Mouse (Mus musculus): ENCODE results near the gene Ccm2l. TPM values are rescaled to one million over a fixed set of nuclear protein-coding genes. Genes with fewer than 3 reads are reported as not detected.

The Ccm2l gene
- polyA plus RNA-seq (2012; rRNA removed), result 12.2 and 16.4 TPM in 2 replicates

GRCm38 (mm10) chr2:153065747-153066508 lies at the start of gene Ccm2l:
Ccm2l (plus strand) TSS chr2:153065955.
- DNase-seq (ENCODE audit: extremely low spot score in 1 of 2, low spot score in 1 of 2), result no peak

GRCm38 (mm10) chr2:153016786-153017185 lies 49.0 kb upstream of the Ccm2l start:
- no peak for DNase-seq (ENCODE audit: extremely low spot score in 1 of 2, low spot score in 1 of 2)

GRCm38 (mm10) chr2:153019355-153019754 lies 46.4 kb upstream of the Ccm2l start:
- DNase-seq (ENCODE audit: extremely low spot score in 1 of 2, low spot score in 1 of 2), result no peak

- no peak for DNase-seq (ENCODE audit: extremely low spot score in 1 of 2, low spot score in 1 of 2)
Observed at GRCm38 (mm10) chr2:153021163-153021562, 44.6 kb upstream of the Ccm2l start.

GRCm38 (mm10) chr2:153022855-153023254 lies 42.9 kb upstream of the Ccm2l start:
- peak in 1 of 2 experiments; percentile 43 for DNase-seq (ENCODE audit: extremely low spot score in 1 of 2, low spot score in 1 of 2)

GRCm38 (mm10) chr2:153026052-153026451 lies 39.7 kb upstream of the Ccm2l start:
- no peak for DNase-seq (ENCODE audit: extremely low spot score in 1 of 2, low spot score in 1 of 2)

- DNase-seq (ENCODE audit: extremely low spot score in 1 of 2, low spot score in 1 of 2), result no peak
Observed at GRCm38 (mm10) chr2:153027501-153027900, 38.3 kb upstream of the Ccm2l start.

GRCm38 (mm10) chr2:153030422-153030821 lies 35.3 kb upstream of the Ccm2l start:
- DNase-seq (ENCODE audit: extremely low spot score in 1 of 2, low spot score in 1 of 2), result no peak

GRCm38 (mm10) chr2:153031126-153032082 lies 34.4 kb upstream of the Ccm2l start, which contains the start of gene Xkr7:
Xkr7 (plus strand) TSS chr2:153031852.
- DNase-seq (ENCODE audit: extremely low spot score in 1 of 2, low spot score in 1 of 2), result peak in 1 of 2 experiments; percentile 29

GRCm38 (mm10) chr2:153032083-153032842 lies 33.5 kb upstream of the Ccm2l start:
- peak in 1 of 2 experiments; percentile 56 for DNase-seq (ENCODE audit: extremely low spot score in 1 of 2, low spot score in 1 of 2)

GRCm38 (mm10) chr2:153032973-153033372 lies 32.8 kb upstream of the Ccm2l start:
- no peak for DNase-seq (ENCODE audit: extremely low spot score in 1 of 2, low spot score in 1 of 2)

- no peak for DNase-seq (ENCODE audit: extremely low spot score in 1 of 2, low spot score in 1 of 2)
Observed at GRCm38 (mm10) chr2:153033545-153034230, 32.1 kb upstream of the Ccm2l start.

GRCm38 (mm10) chr2:153036690-153037089 lies 29.1 kb upstream of the Ccm2l start:
- DNase-seq (ENCODE audit: extremely low spot score in 1 of 2, low spot score in 1 of 2), result no peak

- DNase-seq (ENCODE audit: extremely low spot score in 1 of 2, low spot score in 1 of 2), result peak in 1 of 2 experiments; percentile 50
Observed at GRCm38 (mm10) chr2:153043886-153044285, 21.9 kb upstream of the Ccm2l start.

- DNase-seq (ENCODE audit: extremely low spot score in 1 of 2, low spot score in 1 of 2), result peak; percentile 63 to 81
Observed at GRCm38 (mm10) chr2:153045884-153046299, 19.9 kb upstream of the Ccm2l start.

- peak; percentile 39 to 85 for DNase-seq (ENCODE audit: extremely low spot score in 1 of 2, low spot score in 1 of 2)
Observed at GRCm38 (mm10) chr2:153047828-153048465, 17.8 kb upstream of the Ccm2l start.

GRCm38 (mm10) chr2:153049288-153049996 lies 16.3 kb upstream of the Ccm2l start:
- peak; percentile 30 to 80 for DNase-seq (ENCODE audit: extremely low spot score in 1 of 2, low spot score in 1 of 2)

GRCm38 (mm10) chr2:153049997-153050358 lies 15.8 kb upstream of the Ccm2l start:
- DNase-seq (ENCODE audit: extremely low spot score in 1 of 2, low spot score in 1 of 2), result no peak

- no peak for DNase-seq (ENCODE audit: extremely low spot score in 1 of 2, low spot score in 1 of 2)
Observed at GRCm38 (mm10) chr2:153051095-153051494, 14.7 kb upstream of the Ccm2l start.
